ENCODE assay signal across 24 mouse cellular contexts in the genomic region with DNA sequence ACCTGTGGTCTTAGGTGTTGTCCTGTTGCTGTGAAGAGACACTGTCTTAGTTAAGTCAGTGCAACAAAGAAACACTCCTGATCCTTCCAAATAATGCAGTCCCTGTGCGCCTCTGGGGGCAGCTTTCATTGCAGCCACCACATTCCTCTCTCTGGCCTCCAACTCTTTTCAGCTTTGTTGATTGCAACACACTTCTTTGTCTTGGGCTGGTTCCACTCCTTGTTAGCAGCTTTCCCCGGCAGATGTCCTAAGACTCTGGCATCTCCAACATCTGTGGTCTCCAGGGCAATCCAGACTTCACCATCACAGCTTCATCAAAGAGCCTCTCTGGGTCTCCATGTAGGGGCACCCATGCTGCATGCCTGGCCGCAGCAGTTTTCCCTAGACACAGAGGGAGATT. TPM values are rescaled to one million over a fixed set of nuclear protein-coding genes. Genes with fewer than 3 reads are reported as not detected.
DNase-seq lines count a peak whose midpoint lies in the region; ATAC-seq lines count a peak whose summit lies in the region.
"Had no signal": no experiment of that assay in that cellular context is flagged by ENCODE, and none has a peak within 500 bp of the region (broad histone marks: within the 10 kb centered on the region; RNA-seq: fewer than 3 reads in every experiment).

No protein-coding gene starts in this region.

- DNase-seq in gastrocnemius, adult 18-20 months (ENCODE audit: low spot score), result peak; percentile 41
- DNase-seq in gastrocnemius, postnatal 4 days (ENCODE audit: low spot score in 2 of 2), result no peak
- no peak for DNase-seq in lung, postnatal 4 days
- peak; percentile 46 for DNase-seq in Muller cell, postnatal 12 days (ENCODE audit: inconsistent ontology term)
- DNase-seq in fat pad, adult 2 months (ENCODE audit: extremely low read depth, low read depth, low spot score), result peak; percentile 66
- DNase-seq in frontal cortex, postnatal 36 days (ENCODE audit: low spot score in 2 of 2), result no peak
- DNase-seq: cerebellum, adult 9-10 months; retina, postnatal 1 day had no signal

- WGBS in lung, embryonic 16.5 days, result 69% methylated on average over 3 of the region's 3 CpGs
- WGBS in neural tube, embryonic 15.5 days, result 72% methylated on average over 3 of the region's 3 CpGs

- H3K4me2 ChIP-seq in lung, embryonic 16.5 days (ENCODE audit: low read depth, low read length), result no peak overlapping the region
- H3K4me2 ChIP-seq in neural tube, embryonic 15.5 days, result no peak overlapping the region
- H3K4me2 ChIP-seq: liver, embryonic 11.5 days had no signal

- H3K36me3 ChIP-seq in lung, embryonic 16.5 days (ENCODE audit: control insufficient read depth, insufficient read depth, low read length), result no peaks in the 10 kb centered on the region
- H3K36me3 ChIP-seq in neural tube, embryonic 15.5 days, result peaks cover 5% of the 10 kb centered on the region

- H3K27ac ChIP-seq in lung, embryonic 16.5 days (ENCODE audit: low read length), result no peak overlapping the region
- no peak overlapping the region for H3K27ac ChIP-seq in neural tube, embryonic 15.5 days (replicated peaks)
- H3K27ac ChIP-seq: hindbrain, embryonic 10.5 days; hindbrain, postnatal 0 days; stomach, postnatal 0 days had no signal

- H3K9ac ChIP-seq in lung, embryonic 16.5 days (ENCODE audit: low read length), result no peak overlapping the region
- no peak overlapping the region for H3K9ac ChIP-seq in neural tube, embryonic 15.5 days (replicated peaks)

- no peaks in the 10 kb centered on the region for H3K9me3 ChIP-seq in lung, embryonic 16.5 days (ENCODE audit: control insufficient read depth, low read length)
- H3K9me3 ChIP-seq in neural tube, embryonic 15.5 days (replicated peaks), result no peaks in the 10 kb centered on the region
- H3K9me3 ChIP-seq: hindbrain, embryonic 10.5 days had no signal

- no peaks in the 10 kb centered on the region for H3K27me3 ChIP-seq in lung, embryonic 16.5 days (ENCODE audit: control insufficient read depth, insufficient read depth, low read depth, low read length)
- no peaks in the 10 kb centered on the region for H3K27me3 ChIP-seq in neural tube, embryonic 15.5 days (replicated peaks)

- H3K4me1 ChIP-seq in lung, embryonic 16.5 days (replicated peaks; ENCODE audit: control insufficient read depth, insufficient read depth, low read length), result no peaks in the 10 kb centered on the region
- no peaks in the 10 kb centered on the region for H3K4me1 ChIP-seq in neural tube, embryonic 15.5 days
- H3K4me1 ChIP-seq: hindbrain, embryonic 10.5 days had no signal

- peak; percentile 28; the same call in 1 of the 2 replicates for ATAC-seq in lung, embryonic 16.5 days (ENCODE audit: low read depth)
- ATAC-seq in neural tube, embryonic 15.5 days (ENCODE audit: low FRiP score), result no peak
- ATAC-seq: activated CD4-positive, CD25-positive, alpha-beta regulatory T cell, adult 4 months; forebrain, embryonic 16.5 days; hindbrain, postnatal 0 days; intestine, postnatal 0 days; midbrain, embryonic 16.5 days had no signal

- H3K4me3 ChIP-seq in lung, embryonic 16.5 days (ENCODE audit: low read length), result no peak overlapping the region
- no peak overlapping the region for H3K4me3 ChIP-seq in neural tube, embryonic 15.5 days (replicated peaks)
- H3K4me3 ChIP-seq: erythroblast, embryonic 14.5 days; hindbrain, embryonic 10.5 days had no signal

RNA-seq across cellular contexts. Expression of a gene that starts 10.5 kb away (rescaled TPM):
- total RNA-seq in gastrocnemius, adult 18-20 months (2021), result 100 to 1,000 TPM; 188 to 204 TPM
- 100 to 1,000 TPM; 466 to 502 TPM for total RNA-seq in gastrocnemius, postnatal 4 days (2021)
- polyA plus RNA-seq in lung, embryonic 16.5 days (2015; fragmentation: Nextera tagmentation; extraction: Ambion mirVana), result 184 and 222 TPM in 2 replicates
- polyA plus RNA-seq in neural tube, embryonic 15.5 days (2015; fragmentation: Nextera tagmentation; extraction: Ambion mirVana), result 107 and 127 TPM in 2 replicates

RNA-seq across cellular contexts. Expression of a gene that starts 28.1 kb away (rescaled TPM):
- total RNA-seq in gastrocnemius, adult 18-20 months (2021), result not detected
- total RNA-seq in gastrocnemius, postnatal 4 days (2021), result not detected
- polyA plus RNA-seq in lung, embryonic 16.5 days (2015; fragmentation: Nextera tagmentation; extraction: Ambion mirVana), result 0.14 TPM in 1 of 2 replicates, not detected in the other
- 0.68 and 0.79 TPM in 2 replicates for polyA plus RNA-seq in neural tube, embryonic 15.5 days (2015; fragmentation: Nextera tagmentation; extraction: Ambion mirVana)
- total RNA-seq: common myeloid progenitor, adult 5-6 weeks; gastrocnemius, adult 8-10 months; megakaryocyte-erythroid progenitor cell, adult 5-6 weeks had no signal
- polyA plus RNA-seq: activated CD4-positive, CD25-positive, alpha-beta regulatory T cell, adult 4 months; erythroblast, embryonic 14.5 days; intestine, postnatal 0 days; kidney, embryonic 16.5 days; large intestine, adult 2 months; liver, embryonic 11.5 days had no signal

Comparison
In these comparisons a context has a peak if more than half of its experiments do, and no peak if none do; other contexts are left out.
1. DNase-seq: peak in gastrocnemius, adult 18-20 months (single experiment), Muller cell, postnatal 12 days (single experiment) and fat pad, adult 2 months (single experiment); none in gastrocnemius, postnatal 4 days (0 of 2), lung, postnatal 4 days (0 of 2) and frontal cortex, postnatal 36 days (0 of 2).